Mouse (Mus musculus): Measurements from ENCODE around the gene Defb3.
"Not testable (repeated sequence)": the region's sequence is repeated elsewhere in the genome, so short reads cannot be mapped to it uniquely, and the experiment has no call there.

Defb3 gene

DNA sequence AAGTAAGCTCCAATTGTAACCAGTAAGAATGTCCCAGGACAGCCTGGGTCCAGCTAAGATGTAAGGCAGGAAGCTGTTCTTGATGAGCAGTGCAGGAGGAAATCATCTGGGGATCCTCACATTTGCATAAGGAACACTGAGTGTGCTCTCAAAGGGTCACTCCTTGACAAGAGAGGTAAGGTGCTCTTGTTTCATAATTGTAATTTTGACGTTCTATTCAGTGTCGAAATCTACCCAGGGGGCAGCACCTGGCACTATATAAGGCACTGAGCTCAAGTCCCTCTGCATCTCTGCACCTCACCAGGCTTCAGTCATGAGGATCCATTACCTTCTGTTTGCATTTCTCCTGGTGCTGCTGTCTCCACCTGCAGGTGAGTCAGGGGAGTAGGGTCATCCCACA, at the start of gene Defb3:
Gene Defb3 (plus strand): TSS at position 301 of the 400 bp plus-strand sequence.
- DNase-seq (ENCODE audit: low spot score): not testable (repeated sequence)

DNA sequence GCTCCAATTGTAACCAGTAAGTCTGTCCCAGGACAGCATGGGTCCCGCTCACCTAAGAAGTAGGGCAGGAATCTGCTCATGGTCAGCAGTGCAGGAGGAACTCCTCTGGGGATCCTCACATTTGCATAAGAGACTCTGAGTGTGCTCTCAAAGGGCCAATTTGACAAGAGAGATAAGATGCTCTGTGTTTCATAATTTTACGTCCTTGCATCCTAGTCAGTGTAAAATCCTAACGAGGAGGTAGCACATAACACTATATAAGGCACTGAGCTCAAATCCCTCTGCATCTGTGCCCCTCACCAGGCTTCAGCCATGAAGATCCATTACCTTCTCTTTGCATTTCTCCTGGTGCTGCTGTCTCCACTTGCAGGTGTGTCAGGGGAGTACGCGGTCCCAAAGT, 45.9 kb upstream of the Defb3 start, which contains the start of gene Defb5:
Gene Defb5 (plus strand): TSS at position 301 of the 400 bp plus-strand sequence.
- DNase-seq (ENCODE audit: low spot score): no peak

DNA sequence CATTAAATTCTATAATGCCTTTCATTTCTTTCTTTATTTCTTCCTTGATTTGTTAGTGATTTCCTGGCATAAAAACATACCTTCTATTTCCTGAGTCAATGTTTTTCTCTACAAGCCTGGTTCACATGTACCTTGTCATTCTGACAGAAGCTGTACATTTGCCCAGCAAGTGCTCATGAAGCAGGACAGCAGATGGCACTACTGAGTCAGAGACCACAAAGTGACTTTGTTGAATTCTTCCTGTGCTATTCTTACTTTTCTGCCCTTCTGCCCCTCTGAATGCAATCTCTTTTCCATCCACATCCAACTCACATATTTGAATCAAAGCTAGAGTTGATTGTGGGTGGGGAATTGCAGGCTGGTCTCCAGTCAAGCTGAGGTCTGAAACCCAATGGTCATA, 35.0 kb upstream of the Defb3 start:
- DNase-seq (ENCODE audit: low spot score): no peak

DNA sequence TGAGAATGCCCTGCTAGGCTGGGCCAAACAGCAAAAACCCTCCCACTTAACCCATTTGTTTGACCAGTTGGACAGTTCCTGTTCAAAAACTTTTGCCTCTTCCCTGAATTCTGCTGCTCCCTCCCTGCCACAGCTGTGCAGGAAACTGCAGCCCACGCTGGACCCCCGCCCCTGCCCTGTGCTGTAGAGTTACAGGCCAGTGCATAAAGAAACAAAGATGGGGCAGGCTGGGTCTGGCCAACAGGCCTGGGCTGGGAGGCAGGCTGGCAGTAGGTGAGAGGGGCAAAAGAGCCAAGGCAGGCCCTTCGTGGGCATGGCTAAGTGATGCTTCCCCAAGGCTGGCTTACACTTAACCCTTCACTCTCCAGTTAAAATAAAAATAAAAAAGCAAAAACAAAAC, 33.5 kb upstream of the Defb3 start:
- no peak for DNase-seq (ENCODE audit: low spot score)

DNA sequence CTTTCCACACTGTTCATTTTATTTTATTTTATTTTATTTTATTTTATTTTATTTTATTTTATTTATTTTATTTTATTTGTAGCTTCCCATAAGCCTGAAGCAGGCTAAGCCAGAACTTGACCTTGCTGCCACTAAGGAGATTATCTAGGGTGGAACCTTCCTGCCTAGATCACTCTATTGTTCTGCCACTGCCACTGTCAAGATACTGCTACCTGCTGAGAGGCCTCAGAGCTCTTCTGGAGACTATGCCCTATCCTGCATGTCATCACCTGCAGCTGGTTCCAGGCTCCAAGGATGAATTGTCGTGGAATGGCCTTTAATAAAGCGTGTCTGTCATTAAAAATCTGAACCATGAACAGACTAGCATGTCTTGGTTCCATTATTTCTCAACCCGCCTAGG, 5.2 kb downstream of the Defb3 start:
- not testable (repeated sequence) for DNase-seq (ENCODE audit: low spot score)

DNA sequence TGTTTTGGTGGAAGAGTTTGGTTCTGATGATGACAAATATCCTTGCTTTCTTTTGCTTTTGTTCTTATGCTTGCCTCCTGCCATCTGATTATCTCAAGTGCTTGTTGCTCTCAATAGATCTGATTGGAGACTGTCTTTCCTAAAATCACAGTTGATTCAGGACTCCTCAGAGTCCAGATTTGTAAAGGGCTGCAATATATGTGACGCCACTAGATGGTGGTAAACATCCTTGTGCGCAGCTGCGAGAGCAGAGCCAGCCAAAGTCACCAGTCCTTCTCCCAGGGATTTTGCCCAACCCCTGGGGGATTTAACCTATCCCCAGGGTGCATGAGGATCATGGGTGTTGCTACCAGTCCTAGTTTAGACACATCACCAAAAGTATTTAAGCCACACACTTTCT, 38.7 kb downstream of the Defb3 start:
- DNase-seq (ENCODE audit: low spot score): no peak
